Mouse (Mus musculus): ENCODE data around the gene 9530068E07Rik. TPM values are rescaled to one million over a fixed set of nuclear protein-coding genes. Genes with fewer than 3 reads are reported as not detected.

Gene 9530068E07Rik
- polyA plus RNA-seq, 1 experiment, result 8.4 TPM

GRCm38 (mm10) chr11:52369252-52370134 is 26.7 kb upstream of the 9530068E07Rik start:
- no peak for TF ChIP-seq GATA1 (IDR thresholded peaks at IDR 0.05; ENCODE audit: low read length)
- no peak for TF ChIP-seq TAL1 (IDR thresholded peaks at IDR 0.05; ENCODE audit: low read length)
- no peaks in the 10 kb centered on the region for H3K9me3 ChIP-seq (ENCODE audit: control insufficient read depth, low read length)
- no peaks in the 10 kb centered on the region for H3K27me3 ChIP-seq (ENCODE audit: control insufficient read depth)
- peaks cover 7% of the 10 kb centered on the region for H3K36me3 ChIP-seq (ENCODE audit: control insufficient read depth)
- peaks cover 43% of the 10 kb centered on the region for H3K4me1 ChIP-seq (ENCODE audit: control insufficient read depth)
- no peak overlapping the region for H3K4me3 ChIP-seq (replicated peaks)

GRCm38 (mm10) chr11:52370135-52370452 is 26.1 kb upstream of the 9530068E07Rik start:
- Histone ChIP-seq H3K4me3 (replicated peaks) (no peak overlapping the region), H3K36me3 (ENCODE audit: control insufficient read depth) (peaks cover 13% of the 10 kb centered on the region), H3K9me3 (ENCODE audit: control insufficient read depth, low read length) (no peaks in the 10 kb centered on the region), H3K4me1 (ENCODE audit: control insufficient read depth) (peaks cover 38% of the 10 kb centered on the region), H3K27me3 (ENCODE audit: control insufficient read depth) (no peaks in the 10 kb centered on the region)
- TF ChIP-seq TAL1 (IDR thresholded peaks at IDR 0.05; ENCODE audit: low read length), result no peak
- TF ChIP-seq GATA1 (IDR thresholded peaks at IDR 0.05; ENCODE audit: low read length), result no peak

- Histone ChIP-seq H3K4me3 (replicated peaks) (no peak overlapping the region), H3K4me1 (ENCODE audit: control insufficient read depth) (peaks cover 35% of the 10 kb centered on the region), H3K9me3 (ENCODE audit: control insufficient read depth, low read length) (no peaks in the 10 kb centered on the region), H3K27me3 (ENCODE audit: control insufficient read depth) (no peaks in the 10 kb centered on the region), H3K36me3 (ENCODE audit: control insufficient read depth) (peaks cover 16% of the 10 kb centered on the region)
- TF ChIP-seq GATA1 (IDR thresholded peaks at IDR 0.05; ENCODE audit: low read length), result no peak
- no peak for TF ChIP-seq TAL1 (IDR thresholded peaks at IDR 0.05; ENCODE audit: low read length)
Observed at GRCm38 (mm10) chr11:52370538-52370937, 25.7 kb upstream of the 9530068E07Rik start.

GRCm38 (mm10) chr11:52373841-52374240 is 22.4 kb upstream of the 9530068E07Rik start:
- Histone ChIP-seq H3K4me3 (replicated peaks) (no peak overlapping the region), H3K4me1 (ENCODE audit: control insufficient read depth) (peaks cover 19% of the 10 kb centered on the region), H3K36me3 (ENCODE audit: control insufficient read depth) (peaks cover 46% of the 10 kb centered on the region), H3K27me3 (ENCODE audit: control insufficient read depth) (no peaks in the 10 kb centered on the region), H3K9me3 (ENCODE audit: control insufficient read depth, low read length) (no peaks in the 10 kb centered on the region)
- TF ChIP-seq TAL1 (IDR thresholded peaks at IDR 0.05; ENCODE audit: low read length) (no peak), GATA1 (IDR thresholded peaks at IDR 0.05; ENCODE audit: low read length) (no peak)

- H3K36me3 ChIP-seq (ENCODE audit: control insufficient read depth), result peaks cover 51% of the 10 kb centered on the region
Observed at GRCm38 (mm10) chr11:52374340-52374739, 21.9 kb upstream of the 9530068E07Rik start.

GRCm38 (mm10) chr11:52377579-52377978 is 18.6 kb upstream of the 9530068E07Rik start:
- Histone ChIP-seq H3K36me3 (ENCODE audit: control insufficient read depth) (peaks cover 72% of the 10 kb centered on the region), H3K9me3 (ENCODE audit: control insufficient read depth, low read length) (no peaks in the 10 kb centered on the region), H3K4me3 (replicated peaks) (no peak overlapping the region), H3K4me1 (ENCODE audit: control insufficient read depth) (peaks cover 10% of the 10 kb centered on the region), H3K27me3 (ENCODE audit: control insufficient read depth) (no peaks in the 10 kb centered on the region)
- TF ChIP-seq TAL1 (IDR thresholded peaks at IDR 0.05; ENCODE audit: low read length) (no peak), GATA1 (IDR thresholded peaks at IDR 0.05; ENCODE audit: low read length) (no peak)

More at GRCm38 (mm10) chr11:52374340-52374739, 21.9 kb upstream of the 9530068E07Rik start:
- Histone ChIP-seq H3K4me3 (replicated peaks) (no peak overlapping the region), H3K4me1 (ENCODE audit: control insufficient read depth) (peaks cover 14% of the 10 kb centered on the region), H3K27me3 (ENCODE audit: control insufficient read depth) (no peaks in the 10 kb centered on the region), H3K9me3 (ENCODE audit: control insufficient read depth, low read length) (no peaks in the 10 kb centered on the region)
- TF ChIP-seq GATA1 (IDR thresholded peaks at IDR 0.05; ENCODE audit: low read length) (no peak), TAL1 (IDR thresholded peaks at IDR 0.05; ENCODE audit: low read length) (no peak)

GRCm38 (mm10) chr11:52379241-52379640 is 17.0 kb upstream of the 9530068E07Rik start:
- Histone ChIP-seq H3K9me3 (ENCODE audit: control insufficient read depth, low read length) (no peaks in the 10 kb centered on the region), H3K27me3 (ENCODE audit: control insufficient read depth) (no peaks in the 10 kb centered on the region), H3K36me3 (ENCODE audit: control insufficient read depth) (peaks cover 85% of the 10 kb centered on the region), H3K4me1 (ENCODE audit: control insufficient read depth) (peaks cover under 1% of the 10 kb centered on the region; the same call in 1 of the 2 replicates), H3K4me3 (replicated peaks) (no peak overlapping the region)
- TF ChIP-seq TAL1 (IDR thresholded peaks at IDR 0.05; ENCODE audit: low read length), result no peak
- no peak for TF ChIP-seq GATA1 (IDR thresholded peaks at IDR 0.05; ENCODE audit: low read length)

GRCm38 (mm10) chr11:52383741-52384140 is 12.5 kb upstream of the 9530068E07Rik start:
- Histone ChIP-seq H3K4me3 (replicated peaks) (no peak overlapping the region), H3K4me1 (ENCODE audit: control insufficient read depth) (no peaks in the 10 kb centered on the region), H3K36me3 (ENCODE audit: control insufficient read depth) (peaks cover 86% of the 10 kb centered on the region), H3K27me3 (ENCODE audit: control insufficient read depth) (no peaks in the 10 kb centered on the region), H3K9me3 (ENCODE audit: control insufficient read depth, low read length) (no peaks in the 10 kb centered on the region)
- no peak for TF ChIP-seq GATA1 (IDR thresholded peaks at IDR 0.05; ENCODE audit: low read length)
- TF ChIP-seq TAL1 (IDR thresholded peaks at IDR 0.05; ENCODE audit: low read length), result no peak

GRCm38 (mm10) chr11:52384667-52385066 is 11.6 kb upstream of the 9530068E07Rik start:
- Histone ChIP-seq H3K4me1 (ENCODE audit: control insufficient read depth) (no peaks in the 10 kb centered on the region), H3K27me3 (ENCODE audit: control insufficient read depth) (no peaks in the 10 kb centered on the region), H3K9me3 (ENCODE audit: control insufficient read depth, low read length) (no peaks in the 10 kb centered on the region), H3K4me3 (replicated peaks) (no peak overlapping the region), H3K36me3 (ENCODE audit: control insufficient read depth) (peaks cover 80% of the 10 kb centered on the region)
- TF ChIP-seq TAL1 (IDR thresholded peaks at IDR 0.05; ENCODE audit: low read length), result no peak
- no peak for TF ChIP-seq GATA1 (IDR thresholded peaks at IDR 0.05; ENCODE audit: low read length)

Data from erythroblast, embryonic 14.5 days (primary cell).